Mouse (Mus musculus) liver, postnatal 0 days (tissue): ENCODE measurements around the gene Kif12.

Source experiments
- CTCF ChIP-seq: sonication (generic); IDR thresholded peaks from 2 replicates; pipeline ENCODE4 v1.5.1; 2016; ENCODE audit warnings: antibody characterized with exemption, low read depth
- EP300 ChIP-seq: IDR thresholded peaks from 2 replicates; pipeline ENCODE4 v1.6.1; 2016; ENCODE audit warnings: antibody characterized with exemption, low read depth, mild to moderate bottlenecking

GRCm38 (mm10) chr4:63129891-63130624 lies 41.9 kb downstream of the Kif12 start:
- TF ChIP-seq CTCF (no peak), EP300 (no peak)
